Mouse (Mus musculus): ENCODE data around the gene Shisa7.
"Not testable (repeated sequence)": the region's sequence is repeated elsewhere in the genome, so short reads cannot be mapped to it uniquely, and the experiment has no call there.

Shisa7 gene

DNA sequence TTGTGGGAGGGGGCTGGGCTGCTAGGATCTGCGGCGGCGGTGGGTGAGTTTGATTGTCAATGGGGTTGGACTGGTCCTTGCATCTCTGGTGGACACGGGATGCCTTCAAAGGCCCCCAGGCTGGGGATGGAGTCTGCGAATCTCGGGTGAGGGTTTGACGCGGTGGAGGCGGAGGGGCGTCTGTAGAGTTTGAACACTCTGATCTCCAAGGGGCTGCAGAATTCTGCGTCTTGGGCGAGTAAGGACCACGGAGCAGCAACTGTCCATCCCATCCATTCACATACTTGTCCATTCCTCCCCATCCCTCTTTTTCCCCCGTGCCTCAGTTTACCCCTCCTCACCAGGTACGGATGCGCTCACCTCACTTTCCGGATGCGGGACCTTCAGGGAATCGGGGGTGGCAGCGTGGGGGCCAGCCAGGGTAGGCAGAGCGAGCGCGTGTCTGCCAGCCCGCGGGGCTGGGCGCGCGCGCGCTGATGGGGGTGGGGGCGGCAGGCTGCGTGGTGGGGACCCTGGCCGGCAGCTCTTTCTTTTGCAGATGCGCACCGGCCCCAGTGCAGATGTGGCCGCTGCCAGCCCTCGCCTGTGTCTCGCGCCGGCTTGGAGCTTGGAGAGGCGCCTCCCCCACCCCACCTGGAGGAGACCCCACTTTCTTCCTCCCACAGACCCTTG, at the start of gene Shisa7:
Shisa7 (minus strand) TSS at position 452 of the 672 bp plus-strand sequence.
- no peak for DNase-seq (ENCODE audit: extremely low spot score, low spot score)

DNA sequence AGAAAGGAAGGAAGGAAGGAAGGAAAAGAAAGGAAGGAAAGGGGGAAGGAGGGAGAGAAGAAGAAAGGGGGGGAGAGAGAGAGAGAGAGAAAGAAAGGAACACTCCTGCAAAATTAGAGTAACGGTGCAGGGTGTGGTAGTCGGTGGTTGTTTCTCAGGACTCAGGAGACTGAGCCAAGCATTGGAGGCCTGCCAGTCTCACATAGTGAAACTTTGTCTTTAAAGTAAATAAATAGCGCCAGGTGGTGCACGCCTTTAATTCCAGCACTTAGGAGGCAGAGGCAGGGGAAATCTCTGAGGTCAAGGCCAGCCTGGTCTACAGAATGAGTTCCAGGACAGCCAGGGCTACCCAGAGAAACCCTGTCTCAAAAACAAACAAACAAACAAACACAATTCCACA, 42.2 kb upstream of the Shisa7 start:
- no peak for DNase-seq (ENCODE audit: extremely low spot score, low spot score)

- not testable (repeated sequence) for DNase-seq (ENCODE audit: extremely low spot score, low spot score)
These were observed 34.5 kb upstream of the Shisa7 start for GRCm38 (mm10) chr7:4879036-4879435.

DNA sequence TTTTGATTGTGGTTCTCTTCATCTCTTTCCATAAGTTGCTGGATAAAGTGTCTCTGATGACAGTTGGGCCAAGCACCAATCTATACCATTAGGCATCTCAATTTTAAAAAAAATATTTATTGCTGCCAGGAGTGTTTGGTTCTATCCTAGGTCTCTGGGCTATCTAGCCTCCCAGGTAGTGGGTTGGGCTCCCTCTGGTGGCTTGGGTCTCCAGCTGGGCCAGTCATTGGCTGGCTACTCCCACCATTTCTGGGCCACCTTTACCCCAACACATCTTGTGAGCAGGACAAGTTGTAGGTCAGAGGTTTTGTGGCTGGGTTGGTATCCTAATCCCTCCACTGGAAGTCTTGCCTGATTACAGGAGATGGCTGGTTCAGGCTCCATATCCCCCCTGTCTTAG, 33.7 kb upstream of the Shisa7 start:
- DNase-seq (ENCODE audit: extremely low spot score, low spot score) = no peak

DNA sequence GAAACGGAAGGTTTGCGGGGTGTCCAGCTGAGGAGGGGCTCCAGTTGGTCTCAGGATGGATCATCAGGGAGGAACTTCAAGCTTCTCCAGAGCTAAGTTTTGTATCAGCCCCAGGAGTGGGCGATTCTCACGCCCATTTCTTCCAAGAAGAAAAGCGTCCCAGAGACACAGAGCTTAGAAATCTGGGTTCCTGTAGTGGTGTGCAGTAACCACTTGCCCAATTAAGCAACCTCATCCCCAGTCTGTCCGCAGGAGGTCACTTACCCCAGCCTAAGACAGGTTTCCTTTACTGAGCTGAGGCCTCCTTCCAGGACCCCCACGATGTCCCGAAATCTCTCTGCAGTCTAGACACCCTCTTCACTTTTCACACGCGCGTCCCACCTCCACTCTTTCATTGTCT, 32.7 kb upstream of the Shisa7 start:
- DNase-seq (ENCODE audit: extremely low spot score, low spot score) = no peak

- peak; percentile 90 for DNase-seq (ENCODE audit: extremely low spot score, low spot score)
These were observed 32.3 kb upstream of the Shisa7 start, which contains the start of gene Isoc2a for GRCm38 (mm10) chr7:4876753-4877221. Gene Isoc2a, plus strand, starts transcription at chr7:4877153.

- no peak for DNase-seq (ENCODE audit: extremely low spot score, low spot score)
These were observed 25.6 kb upstream of the Shisa7 start, which contains the start of gene Isoc2b for GRCm38 (mm10) chr7:4870133-4870532. Gene Isoc2b, minus strand, starts transcription at chr7:4870258.

- DNase-seq (ENCODE audit: extremely low spot score, low spot score) = no peak
These were observed 22.2 kb upstream of the Shisa7 start for GRCm38 (mm10) chr7:4866631-4867180.

GRCm38 (mm10) chr7:4865579-4866493, 21.3 kb upstream of the Shisa7 start:
- DNase-seq (ENCODE audit: extremely low spot score, low spot score) = peak; percentile 93

DNA sequence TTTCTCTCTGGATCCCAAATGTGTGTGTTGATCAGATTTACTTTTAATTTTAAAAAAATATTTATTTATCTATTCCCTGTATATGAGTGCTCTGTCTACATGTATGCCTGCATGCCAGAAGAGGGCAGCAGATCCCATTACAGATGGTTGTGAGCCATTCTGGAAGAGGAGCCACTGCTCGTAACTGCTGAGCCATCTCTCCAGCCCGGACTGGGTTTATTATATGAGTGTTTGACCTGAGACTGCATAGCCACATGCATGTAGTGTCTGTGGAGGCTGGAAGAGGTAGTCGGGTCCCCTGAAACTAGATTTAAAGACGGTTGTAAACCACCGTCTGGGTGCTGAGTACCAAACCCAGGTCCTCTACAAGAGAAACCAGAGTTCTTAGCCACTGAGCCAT, 20.6 kb upstream of the Shisa7 start:
- DNase-seq (ENCODE audit: extremely low spot score, low spot score) = no peak

- no peak for DNase-seq (ENCODE audit: extremely low spot score, low spot score)
These were observed 19.8 kb upstream of the Shisa7 start for GRCm38 (mm10) chr7:4864130-4864845.

GRCm38 (mm10) chr7:4863541-4864080, 19.1 kb upstream of the Shisa7 start:
- DNase-seq (ENCODE audit: extremely low spot score, low spot score) = no peak

DNA sequence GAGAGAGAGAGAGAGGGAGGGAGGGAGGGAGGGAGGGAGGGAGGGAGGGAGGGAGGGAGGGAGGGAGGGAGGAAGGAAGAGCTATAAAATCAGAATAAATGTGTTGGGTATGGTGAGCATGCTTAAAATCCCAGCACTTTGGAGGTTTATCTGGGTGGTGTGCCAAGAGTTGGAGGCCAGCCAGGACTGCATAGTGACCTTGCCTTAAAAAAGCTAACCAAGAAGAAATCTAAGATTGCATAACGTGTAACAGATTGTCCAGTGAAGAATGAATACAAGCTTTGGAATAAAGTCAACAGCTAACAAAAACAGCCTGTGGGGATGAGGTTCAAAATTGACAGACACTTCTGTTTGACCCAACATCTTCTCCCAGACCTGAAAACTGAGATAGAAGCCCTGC, 18.5 kb upstream of the Shisa7 start:
- DNase-seq (ENCODE audit: extremely low spot score, low spot score) = no peak

DNA sequence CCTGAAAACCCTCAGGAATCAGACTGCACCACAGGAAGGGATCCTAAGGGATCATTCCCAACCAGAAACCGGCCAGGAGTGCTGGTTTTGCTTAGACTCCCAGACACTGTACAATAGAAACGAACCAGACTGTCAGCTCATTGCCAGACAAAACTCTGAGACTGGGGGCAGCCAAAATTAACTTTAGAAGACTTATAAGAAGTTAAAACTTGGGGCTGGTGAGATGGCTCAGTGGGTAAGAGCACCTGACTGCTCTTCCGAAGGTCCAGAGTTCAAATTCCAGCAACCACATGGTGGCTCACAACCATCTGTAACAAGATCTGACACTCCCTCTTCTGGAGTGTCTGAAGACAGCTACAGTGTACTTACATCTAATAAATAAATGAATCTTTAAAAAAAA, 16.4 kb upstream of the Shisa7 start:
- DNase-seq (ENCODE audit: extremely low spot score, low spot score) = not testable (repeated sequence)

DNA sequence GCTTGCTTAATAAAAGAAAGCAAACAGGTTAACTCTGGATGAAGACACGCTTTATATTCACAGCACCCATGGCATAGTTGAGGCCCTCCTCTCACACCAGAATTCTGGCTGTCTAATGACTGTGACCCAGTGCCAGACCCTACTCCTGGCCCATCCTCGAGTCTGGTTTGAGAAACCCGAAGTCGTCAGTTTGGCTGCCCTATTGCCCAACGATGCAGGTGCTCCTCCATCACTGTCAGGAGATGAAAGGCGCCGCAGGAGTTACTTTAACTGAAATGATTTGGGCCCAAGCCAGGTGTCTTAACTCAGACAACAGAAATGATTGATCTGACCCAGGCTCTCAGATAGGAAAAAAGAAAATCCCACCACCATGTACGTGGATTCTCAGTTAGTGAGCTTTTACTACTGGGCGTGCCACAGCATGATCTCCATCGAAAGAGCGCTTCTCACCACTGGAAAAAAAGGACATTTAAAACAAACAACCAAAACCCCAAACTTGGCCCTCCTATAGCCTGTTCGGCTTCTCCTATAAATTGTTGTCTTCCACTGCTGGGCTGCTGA, 15.0 kb upstream of the Shisa7 start:
- DNase-seq (ENCODE audit: extremely low spot score, low spot score) = no peak

GRCm38 (mm10) chr7:4857321-4857720, 12.8 kb upstream of the Shisa7 start:
- DNase-seq (ENCODE audit: extremely low spot score, low spot score) = no peak

GRCm38 (mm10) chr7:4856508-4856907, 12.0 kb upstream of the Shisa7 start:
- no peak for DNase-seq (ENCODE audit: extremely low spot score, low spot score)

DNA sequence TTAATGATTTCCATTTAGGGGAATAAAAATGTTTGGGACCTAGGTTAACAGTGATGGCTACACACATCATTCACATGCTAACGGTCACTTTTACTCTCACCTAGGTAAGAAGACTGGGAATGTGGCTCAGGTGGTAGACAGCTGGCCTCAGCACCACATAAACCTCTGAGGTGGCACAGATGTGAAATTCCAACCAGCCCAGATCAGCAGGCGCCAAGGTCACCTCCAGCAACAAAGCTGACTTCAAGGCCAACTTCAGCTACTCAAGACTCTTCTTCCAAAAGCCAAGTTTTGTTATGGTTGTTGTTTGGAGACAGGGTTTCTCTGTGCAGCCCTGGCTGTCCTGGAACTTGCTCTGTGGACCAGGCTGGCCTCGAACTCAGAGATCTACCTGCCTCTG, 9.1 kb upstream of the Shisa7 start:
- no peak for DNase-seq (ENCODE audit: extremely low spot score, low spot score)

- no peak for DNase-seq (ENCODE audit: extremely low spot score, low spot score)
These were observed 6.8 kb upstream of the Shisa7 start for GRCm38 (mm10) chr7:4851315-4851688.

- DNase-seq (ENCODE audit: extremely low spot score, low spot score) = no peak
These were observed 6.3 kb upstream of the Shisa7 start for GRCm38 (mm10) chr7:4850621-4851314.

Measured in neural tube, embryonic 10.5 days (tissue).